Mouse (Mus musculus) testis, adult 2 months (tissue): ENCODE measurements around the gene Pex7.

ENCODE experiments used
- CTCF ChIP-seq: fragments of 200-500 bp; IDR thresholded peaks from 2 replicates; pipeline ENCODE4 v1.5.1; 2012; ENCODE audit warnings: low read depth, mild to moderate bottlenecking, inconsistent platforms, low read length, moderate library complexity; ENCODE audit not compliant: control insufficient read depth, insufficient read depth, insufficient replicate concordance
- POLR2A ChIP-seq: fragments of 200-500 bp; IDR thresholded peaks from 2 replicates; pipeline ENCODE4 v1.6.1; 2012; ENCODE audit warnings: low read depth, mild to moderate bottlenecking, inconsistent platforms, low read length, moderate library complexity; ENCODE audit not compliant: control insufficient read depth

DNA sequence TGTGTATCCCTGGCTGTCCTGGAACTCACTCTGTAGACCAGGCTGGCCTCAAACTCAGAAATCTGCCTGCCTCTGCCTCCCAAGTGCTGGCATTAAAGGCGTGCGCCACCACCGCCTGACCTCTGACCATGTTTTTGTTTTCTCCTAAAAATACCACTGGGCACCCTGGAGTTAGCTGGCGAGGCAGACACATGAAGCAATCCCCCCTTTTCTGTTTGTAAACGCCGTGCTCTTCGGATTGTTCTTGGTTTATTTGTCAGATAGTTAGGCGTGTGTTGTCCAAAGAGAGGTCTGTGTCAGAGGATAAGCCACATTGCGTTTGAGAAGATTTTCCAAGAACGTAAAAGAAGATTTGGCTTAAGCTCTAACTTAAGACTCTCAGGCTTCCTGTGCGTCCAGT is 40.9 kb upstream of the Pex7 start:
- TF ChIP-seq POLR2A (no peak), CTCF (no peak)
